Mouse (Mus musculus) intestine, postnatal 0 days (tissue): ENCODE measurements around the gene Gpat3. TPM values are rescaled to one million over a fixed set of nuclear protein-coding genes. Genes with fewer than 3 reads are reported as not detected.

Experiments
- ATAC-seq: fragments of 200-750 bp; cut with Nextera tagmentation; 2 replicates; pipeline ENCODE4 v1.8.0; 2017; ENCODE audit warnings: mild to moderate bottlenecking, moderate TSS enrichment, moderate library complexity
- H3K27ac ChIP-seq: fragments of 300-500 bp; sonication (generic); 2 replicates; pipeline ENCODE4 v1.5.1; 2014; ENCODE audit warnings: mild to moderate bottlenecking, low read depth, low read length, moderate library complexity
- H3K27me3 ChIP-seq: fragments of 300-500 bp; sonication (generic); replicated peaks from 2 replicates; pipeline ENCODE4 v1.6.1; 2014; ENCODE audit warnings: low read length, mixed read lengths; ENCODE audit not compliant: control insufficient read depth, insufficient read depth
- H3K36me3 ChIP-seq: fragments of 300-500 bp; sonication (generic); 2 replicates; pipeline ENCODE4 v1.6.1; 2014; ENCODE audit warnings: mild to moderate bottlenecking, moderate library complexity; ENCODE audit not compliant: control insufficient read depth, insufficient read depth
- H3K4me1 ChIP-seq: fragments of 300-500 bp; sonication (generic); replicated peaks from 2 replicates; pipeline ENCODE4 v1.6.1; 2014; ENCODE audit warnings: antibody characterized with exemption, low read length, mixed read lengths; ENCODE audit not compliant: control insufficient read depth, insufficient read depth
- H3K4me2 ChIP-seq: fragments of 300-500 bp; sonication (generic); replicated peaks from 2 replicates; pipeline ENCODE4 v1.6.1; 2014; ENCODE audit warnings: low read depth, mild to moderate bottlenecking, moderate library complexity
- H3K4me3 ChIP-seq: fragments of 300-500 bp; sonication (generic); 2 replicates; pipeline ENCODE4 v1.5.1; 2014; ENCODE audit warnings: low read depth, low read length
- H3K9ac ChIP-seq: fragments of 300-500 bp; sonication (generic); 2 replicates; pipeline ENCODE4 v1.6.1; 2014; ENCODE audit warnings: mild to moderate bottlenecking, low read depth, low read length
- H3K9me3 ChIP-seq: fragments of 300-500 bp; sonication (generic); 2 replicates; pipeline ENCODE4 v1.6.1; 2016; ENCODE audit warnings: mixed run types; ENCODE audit not compliant: control insufficient read depth
- CTCF ChIP-seq: sonication (generic); IDR thresholded peaks from 2 replicates; pipeline ENCODE4 v1.5.1; 2016; ENCODE audit warnings: low read depth, mild to moderate bottlenecking, control low read depth, antibody characterized with exemption, moderate library complexity
- WGBS: fragments of 180-500 bp; shearing (Covaris S2); extraction: QIAGEN DNeasy Blood & Tissue Kit; methylation state at CpG from one replicate; pipeline ENCODE4 v1.1.7; 2014; 5-methylcytosine and 5-hydroxymethylcytosine counted together
- polyA plus RNA-seq: library from polyadenylated mRNA; unstranded; fragments of >200 nt; fragmentation: Nextera tagmentation; extraction: Ambion mirVana; gene quantifications from 2 replicates; pipeline ENCODE4 v1.2.1, GENCODE M21; 2015

Gpat3 gene
- polyA plus RNA-seq, 1 experiment from 2014 or later = 41.7 TPM

GRCm38 (mm10) chr5:100821375-100821774 is 24.1 kb upstream of the Gpat3 start:
- no peaks in the 10 kb centered on the region for H3K4me1 ChIP-seq
- H3K27ac ChIP-seq = no peak overlapping the region
- H3K9me3 ChIP-seq = no peaks in the 10 kb centered on the region
- 70% methylated on average over 8 of the region's 8 CpGs for WGBS
- no peak overlapping the region for H3K9ac ChIP-seq
- H3K27me3 ChIP-seq = no peaks in the 10 kb centered on the region
- peak overlapping the region; percentile 78 for H3K4me2 ChIP-seq
- TF ChIP-seq CTCF = peak; percentile 44
- peaks cover 4% of the 10 kb centered on the region; the same call in 1 of the 2 replicates for H3K36me3 ChIP-seq
- ATAC-seq = no peak
- H3K4me3 ChIP-seq = peak overlapping the region; percentile 71

GRCm38 (mm10) chr5:100822826-100823225 is 22.7 kb upstream of the Gpat3 start:
- 76% methylated on average over 7 of the region's 7 CpGs for WGBS
- no peak for ATAC-seq

GRCm38 (mm10) chr5:100825975-100826374 is 19.5 kb upstream of the Gpat3 start:
- Histone ChIP-seq H3K4me3 (no peak overlapping the region), H3K9ac (no peak overlapping the region), H3K27ac (no peak overlapping the region), H3K36me3 (no peaks in the 10 kb centered on the region), H3K4me2 (no peak overlapping the region), H3K9me3 (no peaks in the 10 kb centered on the region), H3K27me3 (no peaks in the 10 kb centered on the region), H3K4me1 (no peaks in the 10 kb centered on the region)
- peak; percentile 71 for TF ChIP-seq CTCF
- no peak for ATAC-seq
- 25% methylated on average over 2 of the region's 2 CpGs for WGBS

More at GRCm38 (mm10) chr5:100822826-100823225, 22.7 kb upstream of the Gpat3 start:
- no peak overlapping the region for H3K4me3 ChIP-seq
- H3K36me3 ChIP-seq = no peaks in the 10 kb centered on the region
- H3K27me3 ChIP-seq = no peaks in the 10 kb centered on the region
- no peak overlapping the region for H3K27ac ChIP-seq
- H3K4me2 ChIP-seq = no peak overlapping the region
- no peaks in the 10 kb centered on the region for H3K9me3 ChIP-seq
- no peaks in the 10 kb centered on the region for H3K4me1 ChIP-seq
- H3K9ac ChIP-seq = no peak overlapping the region
- no peak for TF ChIP-seq CTCF

GRCm38 (mm10) chr5:100826531-100826930 is 19.0 kb upstream of the Gpat3 start:
- Histone ChIP-seq H3K9ac (no peak overlapping the region), H3K27me3 (no peaks in the 10 kb centered on the region), H3K4me1 (no peaks in the 10 kb centered on the region), H3K4me2 (no peak overlapping the region), H3K4me3 (no peak overlapping the region), H3K36me3 (no peaks in the 10 kb centered on the region), H3K9me3 (no peaks in the 10 kb centered on the region), H3K27ac (no peak overlapping the region)
- 68% methylated on average over 7 of the region's 7 CpGs for WGBS
- ATAC-seq = no peak
- no peak for TF ChIP-seq CTCF

GRCm38 (mm10) chr5:100828701-100829100 is 16.8 kb upstream of the Gpat3 start:
- Histone ChIP-seq H3K9me3 (no peaks in the 10 kb centered on the region), H3K36me3 (no peaks in the 10 kb centered on the region), H3K4me3 (no peak overlapping the region), H3K27me3 (no peaks in the 10 kb centered on the region), H3K4me1 (no peaks in the 10 kb centered on the region), H3K4me2 (no peak overlapping the region), H3K27ac (no peak overlapping the region), H3K9ac (no peak overlapping the region)
- 85% methylated on average over 3 of the region's 3 CpGs for WGBS
- TF ChIP-seq CTCF = no peak
- ATAC-seq = no peak

- Histone ChIP-seq H3K27ac (no peak overlapping the region), H3K9ac (no peak overlapping the region), H3K36me3 (no peaks in the 10 kb centered on the region), H3K9me3 (no peaks in the 10 kb centered on the region), H3K4me3 (no peak overlapping the region), H3K4me2 (no peak overlapping the region), H3K27me3 (no peaks in the 10 kb centered on the region), H3K4me1 (no peaks in the 10 kb centered on the region)
- TF ChIP-seq CTCF = no peak
- no peak for ATAC-seq
- 61% methylated on average over 3 of the region's 3 CpGs for WGBS
Observed at GRCm38 (mm10) chr5:100832680-100833079, 12.8 kb upstream of the Gpat3 start.

GRCm38 (mm10) chr5:100833841-100834240 is 11.7 kb upstream of the Gpat3 start:
- H3K9me3 ChIP-seq = no peaks in the 10 kb centered on the region
- H3K36me3 ChIP-seq = no peaks in the 10 kb centered on the region
- WGBS = 89% methylated on average over 2 of the region's 2 CpGs
- ATAC-seq = peak; percentile 47; the same call in 1 of the 2 replicates
- no peak overlapping the region for H3K4me2 ChIP-seq
- TF ChIP-seq CTCF = no peak
- no peaks in the 10 kb centered on the region for H3K4me1 ChIP-seq
- H3K4me3 ChIP-seq = no peak overlapping the region
- no peak overlapping the region for H3K9ac ChIP-seq
- H3K27me3 ChIP-seq = no peaks in the 10 kb centered on the region
- no peak overlapping the region for H3K27ac ChIP-seq
